Mouse (Mus musculus): ENCODE measurements around the gene Fggy.

The Fggy gene

GRCm38 (mm10) chr4:95666284-95666889 is 109.1 kb downstream of the Fggy start:
- no peak for DNase-seq (ENCODE audit: low spot score)

GRCm38 (mm10) chr4:95666896-95667295 is 109.6 kb downstream of the Fggy start:
- no peak for DNase-seq (ENCODE audit: low spot score)

- DNase-seq (ENCODE audit: low spot score): no peak
These were observed 110.3 kb downstream of the Fggy start for GRCm38 (mm10) chr4:95667595-95667994.

GRCm38 (mm10) chr4:95668543-95668942 is 111.2 kb downstream of the Fggy start:
- no peak for DNase-seq (ENCODE audit: low spot score)

GRCm38 (mm10) chr4:95669336-95669735 is 112.0 kb downstream of the Fggy start:
- DNase-seq (ENCODE audit: low spot score): no peak

GRCm38 (mm10) chr4:95670559-95670958 is 113.3 kb downstream of the Fggy start:
- DNase-seq (ENCODE audit: low spot score): no peak

GRCm38 (mm10) chr4:95672039-95672438 is 114.7 kb downstream of the Fggy start:
- no peak for DNase-seq (ENCODE audit: low spot score)

- no peak for DNase-seq (ENCODE audit: low spot score)
These were observed 119.1 kb downstream of the Fggy start for GRCm38 (mm10) chr4:95676390-95676789.

GRCm38 (mm10) chr4:95680756-95681449 is 123.6 kb downstream of the Fggy start:
- no peak for DNase-seq (ENCODE audit: low spot score)

GRCm38 (mm10) chr4:95684522-95685080 is 127.3 kb downstream of the Fggy start:
- peak; percentile 42 for DNase-seq (ENCODE audit: low spot score)

GRCm38 (mm10) chr4:95686775-95687174 is 129.5 kb downstream of the Fggy start:
- no peak for DNase-seq (ENCODE audit: low spot score)

GRCm38 (mm10) chr4:95687350-95687749 is 130.0 kb downstream of the Fggy start:
- no peak for DNase-seq (ENCODE audit: low spot score)

- DNase-seq (ENCODE audit: low spot score): no peak
These were observed 130.9 kb downstream of the Fggy start for GRCm38 (mm10) chr4:95688159-95688558.

GRCm38 (mm10) chr4:95700366-95700765 is 143.1 kb downstream of the Fggy start:
- no peak for DNase-seq (ENCODE audit: low spot score)

GRCm38 (mm10) chr4:95707941-95708897 is 150.9 kb downstream of the Fggy start:
- DNase-seq (ENCODE audit: low spot score): no peak

- no peak for DNase-seq (ENCODE audit: low spot score)
These were observed 152.4 kb downstream of the Fggy start for GRCm38 (mm10) chr4:95709750-95710149.

- DNase-seq (ENCODE audit: low spot score): no peak
These were observed 155.5 kb downstream of the Fggy start for GRCm38 (mm10) chr4:95712802-95713201.

- no peak for DNase-seq (ENCODE audit: low spot score)
These were observed 156.0 kb downstream of the Fggy start for GRCm38 (mm10) chr4:95713271-95713670.

- DNase-seq (ENCODE audit: low spot score): no peak
These were observed 158.8 kb downstream of the Fggy start for GRCm38 (mm10) chr4:95716137-95716536.

- no peak for DNase-seq (ENCODE audit: low spot score)
These were observed 166.3 kb downstream of the Fggy start for GRCm38 (mm10) chr4:95723615-95724014.

GRCm38 (mm10) chr4:95726361-95726760 is 169.1 kb downstream of the Fggy start:
- DNase-seq (ENCODE audit: low spot score): no peak

GRCm38 (mm10) chr4:95729142-95729826 is 172.0 kb downstream of the Fggy start:
- no peak for DNase-seq (ENCODE audit: low spot score)

Measured in yolk sac, embryonic 10.5 days (tissue).